Mouse (Mus musculus): Measurements from ENCODE around the gene Bclaf3.
"Not testable (repeated sequence)": the region's sequence is repeated elsewhere in the genome, so short reads cannot be mapped to it uniquely, and the experiment has no call there.

The Bclaf3 gene

GRCm38 (mm10) chrX:159526388-159526787, at the start of gene Bclaf3:
Bclaf3 (plus strand) TSS chrX:159526688.
- in situ Hi-C loops (cut with MboI, MseI) = no loop called here

GRCm38 (mm10) chrX:159478243-159478940, 48.1 kb upstream of the Bclaf3 start:
- in situ Hi-C loops (cut with MboI, MseI) = not testable (repeated sequence)

- in situ Hi-C loops (cut with MboI, MseI) = no loop called here
These were observed 42.2 kb upstream of the Bclaf3 start for GRCm38 (mm10) chrX:159484247-159484646.

GRCm38 (mm10) chrX:159503181-159503580, 23.3 kb upstream of the Bclaf3 start:
- in situ Hi-C loops (cut with MboI, MseI) = loop anchor here in 1 of 2 experiments (10.0 kb wide), 1 partner anchor 1352 kb away; no protein-coding TSS in a partner anchor

GRCm38 (mm10) chrX:159508331-159509036, 18.0 kb upstream of the Bclaf3 start:
- in situ Hi-C loops (cut with MboI, MseI) = loop anchor here in 1 of 2 experiments (10.0 kb wide), 1 partner anchor 1346 kb away; no protein-coding TSS in a partner anchor

- in situ Hi-C loops (cut with MboI, MseI) = loop anchor here in 1 of 2 experiments (10.0 kb wide), 1 partner anchor 1346 kb away; no protein-coding TSS in a partner anchor
These were observed 17.4 kb upstream of the Bclaf3 start for GRCm38 (mm10) chrX:159509042-159509441.

- in situ Hi-C loops (cut with MboI, MseI) = loop anchor here in 1 of 2 experiments (10.0 kb wide), 1 partner anchor 1345 kb away; no protein-coding TSS in a partner anchor
These were observed 16.4 kb upstream of the Bclaf3 start for GRCm38 (mm10) chrX:159509847-159510715.

GRCm38 (mm10) chrX:159510716-159511051, 15.8 kb upstream of the Bclaf3 start:
- in situ Hi-C loops (cut with MboI, MseI) = no loop called here

- in situ Hi-C loops (cut with MboI, MseI) = no loop called here
These were observed 10.9 kb upstream of the Bclaf3 start for GRCm38 (mm10) chrX:159515599-159515998.

- in situ Hi-C loops (cut with MboI, MseI) = no loop called here
These were observed 4.7 kb upstream of the Bclaf3 start for GRCm38 (mm10) chrX:159521780-159522179.

- in situ Hi-C loops (cut with MboI, MseI) = no loop called here
These were observed 3.8 kb upstream of the Bclaf3 start for GRCm38 (mm10) chrX:159522651-159523050.

GRCm38 (mm10) chrX:159532427-159532810, 5.9 kb downstream of the Bclaf3 start:
- in situ Hi-C loops (cut with MboI, MseI) = no loop called here

GRCm38 (mm10) chrX:159532811-159533462, 6.4 kb downstream of the Bclaf3 start:
- in situ Hi-C loops (cut with MboI, MseI) = no loop called here

GRCm38 (mm10) chrX:159541936-159542335, 15.4 kb downstream of the Bclaf3 start:
- in situ Hi-C loops (cut with MboI, MseI) = no loop called here

- in situ Hi-C loops (cut with MboI, MseI) = no loop called here
These were observed 20.6 kb downstream of the Bclaf3 start for GRCm38 (mm10) chrX:159547093-159547492.

- in situ Hi-C loops (cut with MboI, MseI) = not testable (repeated sequence)
These were observed 58.2 kb downstream of the Bclaf3 start for GRCm38 (mm10) chrX:159584738-159585137.

- in situ Hi-C loops (cut with MboI, MseI) = no loop called here
These were observed 65.1 kb downstream of the Bclaf3 start for GRCm38 (mm10) chrX:159591633-159592032.

- in situ Hi-C loops (cut with MboI, MseI) = no loop called here
These were observed 71.0 kb downstream of the Bclaf3 start for GRCm38 (mm10) chrX:159597502-159597901.

- in situ Hi-C loops (cut with MboI, MseI) = loop anchor here in 1 of 2 experiments (10.0 kb wide), 1 partner anchor 160 kb away; no protein-coding TSS in a partner anchor
These were observed 78.3 kb downstream of the Bclaf3 start for GRCm38 (mm10) chrX:159604832-159605231.

GRCm38 (mm10) chrX:159606936-159607335, 80.4 kb downstream of the Bclaf3 start:
- in situ Hi-C loops (cut with MboI, MseI) = loop anchor here in 1 of 2 experiments (10.0 kb wide), 1 partner anchor 162 kb away; no protein-coding TSS in a partner anchor

All from T-helper 17 cell (primary cell).